Mouse (Mus musculus): Measurements from ENCODE around the gene 1700017B05Rik. TPM values are rescaled to one million over a fixed set of nuclear protein-coding genes. Genes with fewer than 3 reads are reported as not detected.
"Not testable (repeated sequence)": the region's sequence is repeated elsewhere in the genome, so short reads cannot be mapped to it uniquely, and the experiment has no call there.

The 1700017B05Rik gene
- total RNA-seq, 2 experiments from 2014 or later = 38.2 to 40.2 TPM

DNA sequence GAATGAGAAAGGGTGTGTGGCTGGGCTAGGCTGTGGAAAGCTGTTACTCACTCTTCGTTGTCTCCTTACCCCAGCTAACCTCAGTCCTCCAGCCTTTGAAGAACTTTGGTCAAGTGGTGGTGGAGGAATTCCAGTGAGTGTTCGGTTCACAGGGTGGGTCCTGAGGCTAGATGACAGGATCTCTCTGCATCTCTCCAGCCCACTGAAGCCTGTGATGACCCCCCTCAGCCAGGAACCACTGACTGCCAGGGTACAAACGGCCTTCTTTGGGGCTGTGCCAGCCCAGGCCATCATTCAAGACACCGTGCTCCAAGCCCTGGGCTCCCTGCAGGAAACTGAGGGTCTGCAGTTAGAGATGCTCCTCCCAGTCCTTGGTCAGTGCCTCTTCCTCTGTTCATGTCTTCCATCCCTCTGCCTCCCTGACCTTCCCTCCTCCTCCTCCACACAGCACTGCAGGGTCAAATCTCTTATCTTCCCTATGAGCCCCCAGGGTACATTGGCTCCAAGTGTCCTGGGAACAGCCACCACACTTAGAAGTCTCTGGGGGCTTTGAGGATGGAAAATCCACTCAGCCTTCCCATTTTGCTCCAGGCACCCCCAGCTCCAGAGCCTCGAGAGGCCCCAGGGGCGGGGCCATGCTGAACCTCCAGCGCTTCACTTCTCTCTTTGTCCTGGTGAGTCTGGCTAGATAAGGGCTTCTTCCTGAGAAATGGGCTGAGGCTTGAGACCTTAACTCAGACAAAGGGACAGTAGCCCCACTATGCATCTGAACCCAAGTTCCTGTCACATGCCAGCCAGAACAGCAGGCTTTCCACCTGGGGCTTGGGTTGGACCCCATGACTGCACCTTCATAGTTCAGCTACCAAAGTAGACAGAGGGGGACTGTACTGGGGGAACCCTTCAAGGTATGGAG, 14.1 kb downstream of the 1700017B05Rik start:
- DNase-seq = peak; percentile 11

- peak; percentile 38 for DNase-seq
Observed at GRCm38 (mm10) chr9:57247201-57247671, 15.2 kb downstream of the 1700017B05Rik start.

GRCm38 (mm10) chr9:57246482-57246881, 15.9 kb downstream of the 1700017B05Rik start:
- no peak for DNase-seq

DNA sequence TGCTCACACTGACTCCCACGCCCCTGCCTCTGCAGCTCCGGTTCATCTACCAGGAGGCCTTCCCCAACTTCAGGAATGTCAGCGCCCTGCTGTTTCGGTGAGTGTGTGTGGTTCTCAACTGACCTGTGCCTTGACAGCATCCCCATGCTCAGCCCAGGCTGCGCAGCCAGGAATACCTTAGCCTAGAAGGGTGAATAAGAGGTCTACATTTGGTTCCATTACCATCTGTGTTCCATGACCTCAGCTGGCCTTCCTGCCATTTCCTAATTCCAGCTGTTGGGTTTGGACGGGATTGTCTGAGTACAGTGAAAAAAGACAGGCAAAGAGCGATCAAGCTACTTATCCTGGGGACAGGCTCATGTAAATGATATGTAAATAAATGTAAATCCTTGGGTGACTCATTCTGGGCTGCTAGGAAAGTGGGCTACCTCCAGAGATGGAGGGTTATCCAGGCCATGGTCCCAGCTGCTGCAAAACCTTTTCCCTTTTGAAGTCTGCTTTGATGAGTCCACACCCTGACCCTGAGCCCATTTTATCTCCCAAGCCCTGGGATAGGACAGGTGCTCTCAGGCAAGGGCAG, 18.2 kb downstream of the 1700017B05Rik start:
- DNase-seq = no peak

DNA sequence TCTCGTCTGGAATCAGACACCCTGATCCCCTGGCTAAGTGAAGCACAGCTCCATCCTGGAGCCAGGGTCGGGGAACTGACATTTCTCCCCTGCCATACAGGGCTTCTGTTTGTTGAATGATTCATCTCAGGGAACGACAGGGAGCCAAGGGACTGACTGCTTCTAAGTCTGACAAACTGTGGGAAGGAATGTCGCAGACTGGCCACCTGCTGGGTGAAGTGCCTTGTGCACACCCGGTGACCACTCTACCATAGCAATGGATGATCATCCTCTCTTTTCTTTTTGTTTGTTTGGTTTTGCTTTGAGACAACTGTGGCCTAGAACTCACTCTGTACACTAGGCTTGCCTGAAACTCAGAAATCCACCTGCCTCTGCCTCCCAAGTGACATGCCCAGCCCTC, 19.5 kb downstream of the 1700017B05Rik start:
- DNase-seq = no peak

DNA sequence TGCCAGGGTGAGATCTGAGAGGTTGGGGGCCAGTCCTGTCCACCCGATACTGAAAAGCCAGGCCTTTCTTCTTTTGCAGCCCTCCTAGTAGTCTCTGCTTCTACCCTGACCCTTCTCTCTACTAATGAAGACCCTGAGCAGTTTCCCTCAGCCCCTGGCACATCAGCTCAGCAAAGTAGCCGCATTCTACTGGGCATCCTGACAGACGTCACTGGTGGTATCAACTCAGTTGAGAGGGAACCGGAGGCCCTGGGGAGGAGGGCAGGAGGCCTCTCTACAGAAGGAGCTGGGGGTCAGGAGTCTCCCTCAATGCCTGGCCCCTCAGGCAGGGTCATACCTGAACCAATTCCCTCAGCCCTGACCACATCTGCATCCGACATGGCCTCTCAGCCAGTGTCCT, 21.3 kb downstream of the 1700017B05Rik start:
- no peak for DNase-seq

DNA sequence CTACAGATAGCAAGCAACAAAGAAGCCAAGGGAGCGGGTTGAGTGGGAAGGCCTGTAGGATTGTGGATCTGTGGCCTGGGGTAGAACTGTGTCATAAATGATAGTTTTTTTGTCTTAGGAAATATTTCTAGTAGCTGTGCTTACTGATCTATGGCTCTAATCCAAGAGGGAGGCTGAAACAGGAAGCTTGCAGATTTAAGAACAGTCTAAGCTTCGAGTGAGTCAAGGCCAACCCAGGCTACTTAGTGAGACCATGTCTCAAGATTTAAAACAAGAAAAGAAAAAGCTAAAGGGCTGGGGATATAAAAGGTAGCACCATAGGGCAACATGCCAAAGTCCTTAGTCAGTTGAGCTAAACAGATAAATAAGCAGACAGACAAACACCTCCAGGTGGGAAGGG, 24.2 kb downstream of the 1700017B05Rik start:
- no peak for DNase-seq

- DNase-seq = no peak
Observed at GRCm38 (mm10) chr9:57237705-57238104, 24.7 kb downstream of the 1700017B05Rik start.

GRCm38 (mm10) chr9:57236256-57236655, 26.2 kb downstream of the 1700017B05Rik start, which contains the start of gene Trcg1:
Gene Trcg1, plus strand, starts transcription at chr9:57236556.
- DNase-seq = no peak

GRCm38 (mm10) chr9:57233767-57234166, 28.6 kb downstream of the 1700017B05Rik start:
- DNase-seq = no peak

DNA sequence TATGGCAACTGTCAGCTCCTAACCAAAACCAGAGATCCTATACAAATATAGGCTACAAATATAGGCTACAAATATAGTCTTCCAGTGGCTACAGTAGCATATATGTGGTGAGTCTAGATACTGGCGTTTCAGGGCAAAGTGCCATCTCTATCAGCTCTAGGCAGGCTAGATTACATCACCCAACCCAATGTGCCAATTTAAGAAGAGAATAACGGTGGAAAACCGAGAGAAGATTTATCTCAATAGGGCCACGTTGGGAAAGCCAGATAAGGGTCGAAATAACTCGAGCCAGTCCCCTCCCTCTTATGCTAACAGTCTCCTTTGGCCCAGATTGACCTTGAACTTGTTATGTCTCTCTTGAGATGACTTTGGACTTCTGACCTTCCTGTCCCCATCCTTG, 29.3 kb downstream of the 1700017B05Rik start:
- DNase-seq = no peak

GRCm38 (mm10) chr9:57232341-57232940, 30.0 kb downstream of the 1700017B05Rik start:
- no peak for DNase-seq

GRCm38 (mm10) chr9:57231536-57232255, 30.7 kb downstream of the 1700017B05Rik start:
- DNase-seq = no peak

DNA sequence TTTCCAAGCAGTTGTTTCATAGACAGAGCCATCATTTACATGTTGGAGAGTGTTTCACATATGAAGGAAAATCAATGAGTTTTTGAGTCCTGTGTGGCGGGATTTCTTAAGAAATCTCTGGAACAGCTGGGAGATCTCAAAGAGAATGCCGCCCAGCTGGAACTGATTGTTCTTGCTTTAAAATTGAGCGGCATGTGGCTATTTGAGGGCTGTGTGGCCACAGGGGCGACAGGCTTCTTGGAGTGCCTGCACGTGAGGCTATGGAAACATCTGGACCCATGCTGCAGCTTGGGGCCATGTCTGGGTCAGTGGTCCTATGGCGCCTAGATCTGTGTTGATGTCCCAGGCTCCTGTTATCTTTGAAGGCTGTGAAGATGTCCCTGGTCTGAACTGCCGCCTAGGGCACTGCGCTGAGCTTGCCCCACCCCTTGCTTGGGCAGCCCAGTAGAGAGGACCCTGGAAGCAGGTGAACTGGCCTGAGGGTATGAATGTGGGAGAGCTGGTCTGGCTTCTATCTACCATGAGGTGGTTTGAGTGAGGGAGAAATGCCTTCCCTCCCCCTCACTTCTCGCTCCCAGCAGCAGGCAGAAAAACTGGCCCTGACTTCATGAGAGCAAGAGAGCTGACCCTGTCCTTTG, 32.1 kb downstream of the 1700017B05Rik start:
- no peak for DNase-seq

DNA sequence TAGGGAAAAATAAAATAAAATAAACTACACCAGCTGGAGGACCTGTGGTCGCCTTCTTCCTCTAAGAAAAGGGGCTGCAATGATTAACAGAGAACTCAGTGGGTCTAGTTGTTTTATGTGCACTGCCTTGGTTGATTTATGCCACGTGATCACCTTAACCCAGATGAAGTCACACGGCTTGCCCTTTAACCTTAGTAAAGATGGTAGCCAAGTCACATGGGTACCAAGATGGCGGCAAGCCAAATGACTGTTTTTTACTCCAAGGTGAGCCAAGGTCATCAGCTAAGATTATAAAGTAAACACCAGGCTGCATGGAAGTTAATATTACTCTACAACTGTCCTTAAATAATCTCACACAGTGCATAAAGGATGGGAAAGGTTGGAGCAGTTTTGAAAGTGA, 32.7 kb downstream of the 1700017B05Rik start:
- peak; percentile 56 for DNase-seq

DNA sequence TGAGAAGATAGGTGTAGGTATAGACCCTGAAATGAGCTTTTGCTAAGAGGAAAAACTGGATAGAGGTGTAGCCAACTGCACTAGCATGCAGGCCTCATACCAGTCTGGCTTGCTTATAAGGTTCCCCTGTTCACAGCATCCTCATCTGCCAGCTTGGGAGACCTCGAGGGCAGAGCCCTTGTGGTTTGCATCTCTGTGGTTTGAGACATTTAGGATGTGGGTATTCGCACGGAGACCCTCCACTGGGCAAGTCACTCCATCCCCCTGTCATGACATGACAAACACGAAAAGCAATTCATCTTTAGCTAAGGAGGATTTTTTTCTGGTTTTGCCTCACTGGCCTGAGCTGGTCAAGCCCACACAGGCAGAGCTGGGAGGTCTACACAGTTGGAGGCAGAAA, 34.2 kb downstream of the 1700017B05Rik start:
- DNase-seq = no peak

DNA sequence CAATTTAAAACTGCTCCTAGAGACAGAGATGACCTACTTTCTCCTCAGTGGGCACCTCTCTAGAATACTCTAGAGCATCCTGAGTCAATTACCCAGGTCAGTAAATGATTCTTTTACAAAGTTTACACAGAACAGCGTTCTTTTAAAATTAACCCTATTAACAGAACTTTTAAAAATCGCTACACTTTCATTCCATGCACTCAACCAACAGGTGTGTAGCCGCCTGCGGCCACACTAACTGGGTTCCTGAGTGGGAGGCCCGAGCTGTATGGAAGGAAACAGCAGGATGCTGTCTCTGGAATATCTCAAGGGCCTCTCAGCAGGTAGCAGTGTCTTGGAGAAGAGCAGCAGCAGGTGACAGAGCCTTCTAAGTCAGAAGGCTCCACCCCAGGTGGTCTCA, 35.2 kb downstream of the 1700017B05Rik start:
- no peak for DNase-seq

- not testable (repeated sequence) for DNase-seq
Observed at GRCm38 (mm10) chr9:57226628-57227122, 35.7 kb downstream of the 1700017B05Rik start.

DNA sequence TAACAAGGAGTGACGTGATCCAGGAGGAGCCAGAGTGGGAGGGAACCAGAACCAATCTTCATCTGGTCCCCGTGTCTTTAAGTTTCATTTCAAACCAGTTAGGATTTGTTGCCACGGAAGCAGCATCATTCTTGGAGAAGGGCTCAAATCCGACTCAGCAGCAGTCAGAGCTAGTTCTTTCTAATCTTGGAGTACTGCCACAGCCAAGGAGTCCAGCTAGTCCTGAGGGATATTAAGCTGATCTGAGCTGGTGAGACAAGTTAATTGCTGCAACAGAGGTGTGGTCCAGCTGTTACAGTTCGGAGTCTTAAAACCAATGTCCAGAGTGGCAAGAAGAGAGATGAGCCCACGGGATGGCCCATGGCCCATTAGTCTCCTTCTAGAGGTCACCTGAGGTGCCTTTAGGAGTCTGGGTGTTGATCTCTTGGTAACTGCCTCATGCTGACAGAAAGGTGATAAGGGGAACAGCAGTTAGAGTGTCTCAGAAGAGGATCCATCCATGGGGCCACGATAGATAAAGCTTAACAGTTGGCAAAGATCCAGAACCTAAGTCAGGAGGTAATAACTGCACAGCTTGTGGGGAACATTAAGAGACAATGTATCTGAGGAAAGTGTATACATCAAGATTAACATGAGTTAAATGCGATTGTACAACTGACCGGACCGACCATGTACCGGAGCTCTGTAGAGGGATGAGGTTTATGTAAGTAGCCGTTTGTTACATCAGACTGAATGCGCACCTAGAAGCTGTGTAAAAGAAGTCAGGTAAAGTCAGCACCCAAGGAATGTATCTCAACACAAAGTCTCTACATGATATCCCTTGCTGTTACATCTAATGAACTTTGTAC, 36.4 kb downstream of the 1700017B05Rik start:
- DNase-seq = no peak

- DNase-seq = no peak
Observed at GRCm38 (mm10) chr9:57223341-57223740, 39.1 kb downstream of the 1700017B05Rik start.

- DNase-seq = peak; percentile 54
Observed at GRCm38 (mm10) chr9:57220356-57220755, 42.1 kb downstream of the 1700017B05Rik start.

Data from adrenal gland, postnatal 10 days (tissue).